ENCODE assay signal across 11 mouse cellular contexts in the genomic region with DNA sequence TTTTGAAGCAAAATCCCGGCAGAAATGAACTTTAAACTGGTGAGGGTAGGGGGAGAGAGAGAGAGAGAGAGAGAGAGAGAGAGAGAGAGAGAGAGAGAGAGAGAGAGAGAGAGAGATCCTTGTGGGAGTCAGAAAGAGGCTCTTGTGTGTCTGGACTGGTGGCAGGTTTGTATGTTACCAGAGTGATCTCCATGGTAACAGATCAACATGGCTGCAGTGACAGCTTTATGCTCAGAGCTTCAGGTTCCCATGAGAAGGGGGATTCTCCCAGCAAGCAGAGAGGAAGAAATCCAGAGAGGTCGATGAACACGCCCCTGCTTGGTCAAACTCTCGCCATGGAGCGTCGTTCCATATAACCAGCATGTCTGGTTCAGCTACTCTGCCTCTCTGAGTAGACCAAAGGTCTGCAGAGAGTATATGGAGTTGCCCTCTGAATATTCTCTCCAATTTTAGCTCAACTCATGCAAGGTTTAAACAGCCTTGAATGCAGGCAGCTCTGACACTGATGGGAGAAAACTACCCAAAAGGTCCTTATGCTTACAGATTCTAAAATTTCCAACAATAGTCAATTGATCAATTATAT.
DNase-seq lines count a peak whose midpoint lies in the region; ATAC-seq and TF ChIP-seq lines count a peak whose summit lies in the region.
"Had no signal": no experiment of that assay in that cellular context is flagged by ENCODE, and none has a peak within 500 bp of the region (broad histone marks: within the 10 kb centered on the region; RNA-seq: fewer than 3 reads in every experiment).

No protein-coding gene starts in this region.

- H3K36me3 ChIP-seq in heart, embryonic 16.5 days (ENCODE audit: control insufficient read depth, insufficient read depth): no peaks in the 10 kb centered on the region
- peaks cover 16 to 59% of the 10 kb centered on the region in 2 experiments for H3K36me3 ChIP-seq in CH12.LX (replicated peaks in 1 of 2; ENCODE audit: control insufficient read depth in 1 of 2, insufficient read depth in 1 of 2, low read length in 1 of 2)
- no peaks in the 10 kb centered on the region for H3K36me3 ChIP-seq in forebrain, embryonic 15.5 days
- H3K36me3 ChIP-seq in midbrain, embryonic 10.5 days: peaks cover 6% of the 10 kb centered on the region

- no peak overlapping the region for H3K4me2 ChIP-seq in heart, embryonic 16.5 days (ENCODE audit: low read depth, low read length)
- H3K4me2 ChIP-seq in CH12.LX (ENCODE audit: insufficient read depth, low read depth, poor library complexity, severe bottlenecking): no peak overlapping the region
- H3K4me2 ChIP-seq in forebrain, embryonic 15.5 days (replicated peaks): no peak overlapping the region

- TF ChIP-seq CTCF in CH12.LX (conservative IDR thresholded peaks at IDR 0.05 in 1 of 2, IDR thresholded peaks at IDR 0.05 in 1 of 2; ENCODE audit: low read depth in 2 of 2, low read length in 2 of 2): no peak

- intact Hi-C loops in heart, postnatal 10 days (cut with DNase I): no loop called here

- 0 out of 2 replicates have a peak, but pooled peaks have one; percentile 14 for ATAC-seq in heart, embryonic 16.5 days (replicated peaks; ENCODE audit: extremely low read depth, insufficient read depth, low FRiP score)
- ATAC-seq in forebrain, embryonic 15.5 days (replicated peaks): peak; percentile 82
- no peak for ATAC-seq in erythroblast, adult 5-6 weeks (replicated peaks; ENCODE audit: low FRiP score, poor library complexity, severe bottlenecking)

- no peak for TF ChIP-seq POLR2A in CH12.LX (IDR thresholded peaks at IDR 0.05; ENCODE audit: low read depth, low read length)

- no peak for DNase-seq in heart, postnatal 10 days
- DNase-seq in CH12.LX (ENCODE audit: extremely low read depth): peak; percentile 45
- DNase-seq in midbrain, embryonic 10.5 days (ENCODE audit: low spot score): peak; percentile 21
- no peak for DNase-seq in spleen, postnatal 4 days (ENCODE audit: low spot score in 2 of 2)
- DNase-seq in adipocyte (ENCODE audit: low spot score): no peak
- DNase-seq: left cerebral cortex, postnatal 4 days; thymus, postnatal 14 days had no signal

- no peaks in the 10 kb centered on the region for H3K27me3 ChIP-seq in heart, embryonic 16.5 days (ENCODE audit: control insufficient read depth, insufficient read depth, low read length)
- H3K27me3 ChIP-seq in CH12.LX (replicated peaks): no peaks in the 10 kb centered on the region
- H3K27me3 ChIP-seq in forebrain, embryonic 15.5 days: no peaks in the 10 kb centered on the region
- H3K27me3 ChIP-seq in midbrain, embryonic 10.5 days (ENCODE audit: low read depth, poor library complexity, severe bottlenecking): no peaks in the 10 kb centered on the region

- dilution Hi-C loops in CH12.LX (cut with MboI; ENCODE audit: extremely low pct_ligation_motif_present, extremely low pct_unique_long_range_greater_than_20kb, low sequenced_read_pairs): no loop called here

- no peaks in the 10 kb centered on the region for H3K79me2 ChIP-seq in CH12.LX (replicated peaks; ENCODE audit: control insufficient read depth, extremely low read depth, insufficient read depth, poor library complexity, severe bottlenecking)

- TF ChIP-seq EP300 in CH12.LX (IDR thresholded peaks at IDR 0.05; ENCODE audit: low read length): no peak

- H3K9ac ChIP-seq in heart, embryonic 16.5 days (ENCODE audit: low read length): no peak overlapping the region
- H3K9ac ChIP-seq in CH12.LX (ENCODE audit: insufficient read depth, low read depth): no peak overlapping the region
- no peak overlapping the region for H3K9ac ChIP-seq in forebrain, embryonic 15.5 days (replicated peaks)

- in situ Hi-C loops in CH12.LX (cut with MboI; ENCODE audit: low pct_ligation_motif_present, low pct_unique_long_range_greater_than_20kb, low sequenced_read_pairs): no loop called here

- H3K4me1 ChIP-seq in heart, embryonic 16.5 days (ENCODE audit: control insufficient read depth, insufficient read depth, low read length): peaks cover 28% of the 10 kb centered on the region
- H3K4me1 ChIP-seq in CH12.LX (ENCODE audit: control insufficient read depth in 1 of 2, insufficient read depth in 2 of 2): peaks cover 22 to 75% of the 10 kb centered on the region in 2 experiments
- H3K4me1 ChIP-seq in forebrain, embryonic 15.5 days: peaks cover 17% of the 10 kb centered on the region
- H3K4me1 ChIP-seq in midbrain, embryonic 10.5 days: peaks cover 38% of the 10 kb centered on the region

- WGBS in heart, embryonic 16.5 days: 57% methylated on average over 6 of the region's 6 CpGs
- 56% methylated on average over 6 of the region's 6 CpGs for WGBS in forebrain, embryonic 15.5 days
- 62% methylated on average over 6 of the region's 6 CpGs for whole genome bisulfite sequencing in midbrain, embryonic 10.5 days

- H3K9me3 ChIP-seq in heart, embryonic 16.5 days (replicated peaks; ENCODE audit: control insufficient read depth, low read length): no peaks in the 10 kb centered on the region
- no peaks in the 10 kb centered on the region for H3K9me3 ChIP-seq in CH12.LX (replicated peaks; ENCODE audit: low read length)
- H3K9me3 ChIP-seq in forebrain, embryonic 15.5 days: no peaks in the 10 kb centered on the region
- H3K9me3 ChIP-seq in midbrain, embryonic 10.5 days (replicated peaks): no peaks in the 10 kb centered on the region
- H3K9me3 ChIP-seq: G1E had no signal

- no peak for TF ChIP-seq RAD21 in CH12.LX (IDR thresholded peaks at IDR 0.05; ENCODE audit: low read depth, low read length)

- no peak overlapping the region for H3K27ac ChIP-seq in heart, embryonic 16.5 days (ENCODE audit: low read length)
- no peak overlapping the region for H3K27ac ChIP-seq in CH12.LX (ENCODE audit: insufficient read depth, low read depth)
- no peak overlapping the region for H3K27ac ChIP-seq in forebrain, embryonic 15.5 days (replicated peaks)
- no peak overlapping the region for H3K27ac ChIP-seq in midbrain, embryonic 10.5 days (replicated peaks)

- no peak overlapping the region for H3K4me3 ChIP-seq in heart, embryonic 16.5 days (ENCODE audit: low read length)
- H3K4me3 ChIP-seq in CH12.LX (replicated peaks in 1 of 3; ENCODE audit: low read depth in 2 of 3, low read length in 2 of 3, poor library complexity in 1 of 3): no peak overlapping the region
- no peak overlapping the region for H3K4me3 ChIP-seq in forebrain, embryonic 15.5 days
- no peak overlapping the region for H3K4me3 ChIP-seq in midbrain, embryonic 10.5 days

TF ChIP-seq in CH12.LX, 34 proteins besides CTCF, POLR2A, EP300 and RAD21:
- TF ChIP-seq ZMIZ1 (IDR thresholded peaks at IDR 0.05; ENCODE audit: low read depth, low read length) (no peak), SMC3 (IDR thresholded peaks at IDR 0.05; ENCODE audit: low read depth, low read length) (no peak), IRF4 (IDR thresholded peaks at IDR 0.05; ENCODE audit: low read depth, low read length) (no peak), NELFE (IDR thresholded peaks at IDR 0.05; ENCODE audit: low read depth, low read length) (no peak), TCF12 (IDR thresholded peaks at IDR 0.05; ENCODE audit: low read depth, low read length) (no peak), JUN (IDR thresholded peaks at IDR 0.05; ENCODE audit: insufficient read depth, low read depth, low read length) (no peak), PAX5 (IDR thresholded peaks at IDR 0.05; ENCODE audit: low read length) (no peak), ZC3H11A (IDR thresholded peaks at IDR 0.05; ENCODE audit: low read depth, low read length) (no peak), TBP (conservative IDR thresholded peaks at IDR 0.05; ENCODE audit: low read depth, low read length) (no peak), MEF2A (IDR thresholded peaks at IDR 0.05; ENCODE audit: borderline replicate concordance, low read depth, low read length) (no peak), KAT2A (IDR thresholded peaks at IDR 0.05; ENCODE audit: insufficient replicate concordance, low read length) (no peak), E2F4 (IDR thresholded peaks at IDR 0.05; ENCODE audit: insufficient replicate concordance, low read depth, low read length) (no peak), HCFC1 (IDR thresholded peaks at IDR 0.05; ENCODE audit: low read depth, low read length) (no peak), CHD1 (IDR thresholded peaks at IDR 0.05; ENCODE audit: low read depth, low read length) (no peak), JUND (conservative IDR thresholded peaks at IDR 0.05; ENCODE audit: low read depth, low read length) (no peak), SIN3A (IDR thresholded peaks at IDR 0.05; ENCODE audit: low read length) (no peak)

Comparison
In these comparisons a context has a peak if more than half of its experiments do, and no peak if none do; other contexts are left out.
1. DNase-seq: peak in CH12.LX (single experiment) and midbrain, embryonic 10.5 days (single experiment); none in heart, postnatal 10 days (0 of 2), spleen, postnatal 4 days (0 of 2) and adipocyte (single experiment).